Mouse (Mus musculus) E14TG2a.4 (cell line): ENCODE measurements at regions not wholly inside any gene's neighbourhood (a gene's known extent, or its start where the extent isn't known, plus 50 kb on each side); places are given as distances from the start of the nearest gene placed in this dataset.
"Not testable (repeated sequence)": the region's sequence is repeated elsewhere in the genome, so short reads cannot be mapped to it uniquely, and the experiment has no call there.

ENCODE experiments used
- H3K27me3 ChIP-seq: 2 replicates; pipeline ENCODE4 v1.6.1; 2014; ENCODE audit warnings: low read length, control low read depth; ENCODE audit not compliant: insufficient read depth
- H3K36me3 ChIP-seq: 2 replicates; pipeline ENCODE4 v1.6.1; 2014; ENCODE audit warnings: low read length, control low read depth; ENCODE audit not compliant: insufficient read depth
- H3K4me1 ChIP-seq: replicated peaks from 2 replicates; pipeline ENCODE4 v1.6.1; 2014; ENCODE audit warnings: low read depth, low read length, control low read depth
- H3K4me3 ChIP-seq: replicated peaks from 2 replicates; pipeline ENCODE4 v1.5.1; 2014; ENCODE audit warnings: mild to moderate bottlenecking, low read length
- H3K9me3 ChIP-seq: 2 replicates; pipeline ENCODE4 v1.6.1; 2014; ENCODE audit warnings: low read length, control low read depth
- CTCF ChIP-seq: conservative IDR thresholded peaks from 2 replicates; pipeline ENCODE4 v1.5.1; 2014; ENCODE audit warnings: low read length
- NANOG ChIP-seq: IDR thresholded peaks from 2 replicates; pipeline ENCODE4 v1.6.1; 2014; ENCODE audit warnings: borderline replicate concordance, low read length, mixed read lengths
- POU5F1 ChIP-seq: IDR thresholded peaks from 2 replicates; pipeline ENCODE4 v1.6.1; 2014; ENCODE audit warnings: low read length, borderline replicate concordance

- Histone ChIP-seq H3K36me3 (no peaks in the 10 kb centered on the region), H3K9me3 (peaks cover 12% of the 10 kb centered on the region), H3K4me3 (no peak overlapping the region), H3K27me3 (no peaks in the 10 kb centered on the region), H3K4me1 (no peaks in the 10 kb centered on the region)
- no peak for TF ChIP-seq POU5F1
- TF ChIP-seq CTCF: peak; percentile 95
Measured at GRCm38 (mm10) chr3:31603237-31603636, 293.1 kb upstream of the Slc7a14 start.

DNA sequence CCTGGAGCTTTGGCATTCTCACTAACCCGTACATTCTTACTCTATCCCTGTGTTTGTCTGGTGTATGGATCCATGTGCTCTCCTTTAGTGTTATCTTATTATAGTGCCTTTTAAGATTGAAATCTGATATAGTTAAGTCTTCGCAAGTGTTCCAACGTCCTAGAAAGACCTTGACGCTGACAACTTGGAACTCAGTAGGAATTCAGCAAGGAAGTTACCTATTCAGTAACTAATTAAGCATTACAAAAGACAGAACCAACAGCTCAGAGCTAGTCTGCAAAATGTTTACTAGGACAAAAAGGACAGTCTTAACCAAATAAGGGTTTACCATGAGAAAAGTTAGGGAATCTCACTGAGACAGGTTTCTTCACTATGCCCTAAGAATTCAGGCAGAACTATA is 286.4 kb upstream of the Slc7a14 start:
- H3K36me3 ChIP-seq, H3K4me1 ChIP-seq, H3K4me3 ChIP-seq, H3K27me3 ChIP-seq: not testable (repeated sequence)
- peaks cover 69% of the 10 kb centered on the region for H3K9me3 ChIP-seq

DNA sequence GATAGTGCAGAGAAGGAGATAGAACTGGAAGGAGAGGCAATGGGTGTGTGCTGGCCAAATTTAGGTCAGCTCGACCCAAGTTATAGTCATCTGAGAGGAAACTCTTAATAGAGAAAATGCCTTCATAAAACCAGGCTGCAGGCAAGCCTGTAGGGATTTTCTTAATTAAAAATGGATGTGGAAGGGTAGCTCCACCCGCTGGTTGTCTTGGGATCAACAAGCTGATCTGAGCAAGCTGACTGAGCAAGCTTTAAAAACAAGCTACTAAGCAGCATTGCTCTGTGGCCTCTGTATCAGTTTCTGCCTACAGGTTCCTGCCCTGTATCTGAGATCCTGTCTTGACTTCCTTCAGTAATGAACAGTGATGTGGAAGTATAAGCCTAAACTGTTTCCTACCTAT is 275.8 kb upstream of the Slc7a14 start:
- H3K4me1 ChIP-seq: no peaks in the 10 kb centered on the region
- no peaks in the 10 kb centered on the region for H3K27me3 ChIP-seq
- no peak overlapping the region for H3K4me3 ChIP-seq
- H3K9me3 ChIP-seq: no peaks in the 10 kb centered on the region
- TF ChIP-seq CTCF: peak; percentile 28; the same call in 1 of the 2 replicates
- no peak for TF ChIP-seq POU5F1
- no peak for TF ChIP-seq NANOG
- no peaks in the 10 kb centered on the region for H3K36me3 ChIP-seq

DNA sequence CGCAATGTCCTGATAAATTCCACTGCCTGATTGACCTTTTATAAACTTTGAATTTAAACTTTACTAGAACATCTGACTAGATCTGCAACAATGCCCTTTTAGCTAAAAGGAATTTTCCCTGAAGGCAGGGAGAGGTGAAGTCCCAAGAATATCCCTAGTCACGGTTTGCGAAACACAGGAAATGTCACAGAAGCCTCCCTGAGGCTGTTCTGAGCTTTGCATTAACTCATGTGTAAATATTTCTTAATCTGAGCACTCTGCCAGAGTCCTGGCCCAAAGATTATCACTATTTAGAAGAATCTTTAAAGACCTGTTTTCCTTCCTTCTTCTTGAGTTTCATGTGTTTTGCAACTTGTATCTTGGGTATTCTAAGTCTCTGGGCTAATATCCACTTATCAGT is 263.7 kb upstream of the Slc7a14 start:
- no peaks in the 10 kb centered on the region for H3K36me3 ChIP-seq
- H3K4me3 ChIP-seq: no peak overlapping the region
- no peak for TF ChIP-seq POU5F1
- TF ChIP-seq CTCF: no peak
- TF ChIP-seq NANOG: no peak
- peaks cover 25% of the 10 kb centered on the region for H3K9me3 ChIP-seq
- H3K4me1 ChIP-seq: no peaks in the 10 kb centered on the region
- no peaks in the 10 kb centered on the region for H3K27me3 ChIP-seq
